Mouse (Mus musculus): ENCODE data around the gene Otogl.

GRCm38 (mm10) chr10:107921549-107921948, 9.6 kb upstream of the Otogl start:
- TF ChIP-seq CTCF (IDR thresholded peaks at IDR 0.05; ENCODE audit: borderline replicate concordance, extremely low read depth, insufficient read depth, insufficient read length), result no peak
- no peak for TF ChIP-seq POLR2A (IDR thresholded peaks at IDR 0.05; ENCODE audit: borderline replicate concordance, extremely low read depth, insufficient read depth, insufficient read length, poor library complexity, severe bottlenecking)

Data from brain, embryonic 14.5 days (tissue).